Mouse (Mus musculus): ENCODE measurements at regions not wholly inside any gene's neighbourhood (a gene's known extent, or its start where the extent isn't known, plus 50 kb on each side); places are given as distances from the start of the nearest gene placed in this dataset.

GRCm38 (mm10) chr13:115852689-115853356 is 456.7 kb downstream of the Isl1 start:
- Histone ChIP-seq H3K27ac (replicated peaks; ENCODE audit: insufficient read depth, low read depth, low read length) (no peak overlapping the region), H3K36me3 (ENCODE audit: control insufficient read depth, insufficient read depth, low read length) (no peaks in the 10 kb centered on the region), H3K27me3 (ENCODE audit: control insufficient read depth, insufficient read depth, low read length) (no peaks in the 10 kb centered on the region), H3K4me3 (ENCODE audit: insufficient read depth, low read depth, low read length) (no peak overlapping the region), H3K79me2 (ENCODE audit: control insufficient read depth, insufficient read depth, low read length) (no peaks in the 10 kb centered on the region), H3K9ac (ENCODE audit: low read depth, low read length) (no peak overlapping the region), H3K4me1 (ENCODE audit: control insufficient read depth, insufficient read depth, low read length) (no peaks in the 10 kb centered on the region)
- TF ChIP-seq CTCF (IDR thresholded peaks at IDR 0.05; ENCODE audit: low read depth, low read length) (no peak), POLR2A (IDR thresholded peaks at IDR 0.05; ENCODE audit: extremely low read depth, insufficient read depth, low read length) (no peak)
- no peak for DNase-seq (ENCODE audit: extremely low read depth, low read depth, low spot score)
- 46% methylated on average over 3 of the region's 3 CpGs for WGBS

GRCm38 (mm10) chr13:115843121-115843520 is 466.4 kb downstream of the Isl1 start:
- no peak overlapping the region for H3K4me3 ChIP-seq (ENCODE audit: insufficient read depth, low read depth, low read length)
- H3K4me1 ChIP-seq (ENCODE audit: control insufficient read depth, insufficient read depth, low read length): no peaks in the 10 kb centered on the region
- H3K36me3 ChIP-seq (ENCODE audit: control insufficient read depth, insufficient read depth, low read length): no peaks in the 10 kb centered on the region
- 72% methylated on average over 10 of the region's 10 CpGs for WGBS
- H3K79me2 ChIP-seq (ENCODE audit: control insufficient read depth, insufficient read depth, low read length): no peaks in the 10 kb centered on the region
- no peaks in the 10 kb centered on the region for H3K27me3 ChIP-seq (ENCODE audit: control insufficient read depth, insufficient read depth, low read length)
- no peak overlapping the region for H3K27ac ChIP-seq (replicated peaks; ENCODE audit: insufficient read depth, low read depth, low read length)
- DNase-seq (ENCODE audit: extremely low read depth, low read depth, low spot score): no peak
- TF ChIP-seq CTCF (IDR thresholded peaks at IDR 0.05; ENCODE audit: low read depth, low read length) (no peak), POLR2A (IDR thresholded peaks at IDR 0.05; ENCODE audit: extremely low read depth, insufficient read depth, low read length) (no peak)
- H3K9ac ChIP-seq (ENCODE audit: low read depth, low read length): no peak overlapping the region

DNA sequence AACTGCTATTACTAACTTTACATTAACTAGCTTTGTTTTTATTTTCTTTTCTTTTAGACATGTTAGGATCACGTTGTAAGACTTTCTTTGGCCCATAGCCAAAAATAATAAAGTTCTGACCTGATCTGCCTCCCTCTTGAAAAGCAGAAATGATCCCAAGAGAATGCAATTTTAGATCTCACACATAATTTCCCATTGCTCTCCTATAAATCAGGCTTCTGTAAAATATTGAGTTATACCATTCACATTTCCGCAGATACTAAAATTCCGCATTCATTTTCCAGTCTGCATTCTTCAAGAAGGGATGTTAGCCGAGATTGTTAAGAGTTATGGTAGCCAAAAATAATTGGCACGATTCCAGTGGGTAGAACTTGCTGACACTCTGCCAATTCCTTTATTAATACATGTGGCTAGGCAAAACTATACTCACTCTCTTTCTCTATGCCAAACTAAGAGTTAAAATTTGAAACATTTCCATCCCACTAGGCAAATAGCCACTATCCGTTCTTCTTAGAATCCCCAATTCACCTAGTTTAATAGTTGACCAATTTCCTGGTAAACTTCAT is 473.2 kb downstream of the Isl1 start:
- Histone ChIP-seq H3K79me2 (ENCODE audit: control insufficient read depth, insufficient read depth, low read length) (no peaks in the 10 kb centered on the region), H3K27ac (replicated peaks; ENCODE audit: insufficient read depth, low read depth, low read length) (no peak overlapping the region), H3K9ac (ENCODE audit: low read depth, low read length) (no peak overlapping the region), H3K27me3 (ENCODE audit: control insufficient read depth, insufficient read depth, low read length) (no peaks in the 10 kb centered on the region), H3K4me3 (ENCODE audit: insufficient read depth, low read depth, low read length) (no peak overlapping the region), H3K36me3 (ENCODE audit: control insufficient read depth, insufficient read depth, low read length) (no peaks in the 10 kb centered on the region), H3K4me1 (ENCODE audit: control insufficient read depth, insufficient read depth, low read length) (no peaks in the 10 kb centered on the region; the same call in 1 of the 2 replicates)
- no peak for DNase-seq (ENCODE audit: extremely low read depth, low read depth, low spot score)
- no peak for TF ChIP-seq CTCF (IDR thresholded peaks at IDR 0.05; ENCODE audit: low read depth, low read length)
- TF ChIP-seq POLR2A (IDR thresholded peaks at IDR 0.05; ENCODE audit: extremely low read depth, insufficient read depth, low read length): no peak
- WGBS: 47% methylated on average over 6 of the region's 6 CpGs

DNA sequence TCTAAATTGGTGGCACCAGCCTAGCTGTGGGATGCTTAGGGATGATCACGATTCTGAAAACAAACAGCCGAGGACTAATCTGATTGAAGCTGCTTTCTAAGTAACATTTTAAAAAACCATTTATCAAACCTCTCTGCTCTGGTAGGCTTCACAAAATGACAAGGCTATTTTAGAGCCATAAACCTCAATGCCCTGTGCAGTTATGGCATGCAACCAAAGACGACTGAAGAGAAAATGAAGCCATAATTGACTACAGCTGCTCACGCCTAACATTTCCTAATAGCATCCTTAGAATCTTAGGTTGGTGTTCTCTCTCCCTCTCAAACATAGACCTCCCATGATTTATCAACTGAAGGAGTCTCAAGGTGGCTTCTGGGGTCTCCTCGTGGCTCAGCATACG is 484.3 kb downstream of the Isl1 start:
- Histone ChIP-seq H3K79me2 (ENCODE audit: control insufficient read depth, insufficient read depth, low read length) (no peaks in the 10 kb centered on the region), H3K4me1 (ENCODE audit: control insufficient read depth, insufficient read depth, low read length) (no peaks in the 10 kb centered on the region), H3K9ac (ENCODE audit: low read depth, low read length) (no peak overlapping the region), H3K27me3 (ENCODE audit: control insufficient read depth, insufficient read depth, low read length) (no peaks in the 10 kb centered on the region), H3K27ac (replicated peaks; ENCODE audit: insufficient read depth, low read depth, low read length) (no peak overlapping the region), H3K4me3 (ENCODE audit: insufficient read depth, low read depth, low read length) (no peak overlapping the region), H3K36me3 (ENCODE audit: control insufficient read depth, insufficient read depth, low read length) (no peaks in the 10 kb centered on the region)
- 70% methylated on average over 6 of the region's 6 CpGs for WGBS
- TF ChIP-seq CTCF (IDR thresholded peaks at IDR 0.05; ENCODE audit: low read depth, low read length): no peak
- TF ChIP-seq POLR2A (IDR thresholded peaks at IDR 0.05; ENCODE audit: extremely low read depth, insufficient read depth, low read length): no peak
- DNase-seq (ENCODE audit: extremely low read depth, low read depth, low spot score): no peak

DNA sequence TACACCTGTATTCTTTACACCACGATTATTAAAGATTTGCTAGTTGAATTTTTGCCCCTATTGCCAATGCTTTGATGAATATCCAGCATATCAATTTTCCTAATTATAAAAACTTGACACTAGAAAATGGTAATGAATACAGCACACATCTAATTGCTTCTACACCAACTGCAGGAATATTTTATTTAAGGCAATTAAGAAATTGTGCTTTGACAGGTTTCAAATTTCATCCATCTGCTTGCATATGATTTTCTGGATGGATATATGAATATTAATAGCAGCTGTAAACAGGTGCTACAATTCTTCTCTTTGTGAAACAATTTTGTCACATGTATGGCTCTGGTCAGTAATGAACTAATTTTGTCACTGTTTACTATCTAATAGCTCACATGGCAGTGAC is 487.0 kb downstream of the Isl1 start:
- Histone ChIP-seq H3K27me3 (ENCODE audit: control insufficient read depth, insufficient read depth, low read length) (no peaks in the 10 kb centered on the region), H3K4me3 (ENCODE audit: insufficient read depth, low read depth, low read length) (no peak overlapping the region), H3K27ac (replicated peaks; ENCODE audit: insufficient read depth, low read depth, low read length) (no peak overlapping the region), H3K9ac (ENCODE audit: low read depth, low read length) (no peak overlapping the region), H3K4me1 (ENCODE audit: control insufficient read depth, insufficient read depth, low read length) (no peaks in the 10 kb centered on the region), H3K36me3 (ENCODE audit: control insufficient read depth, insufficient read depth, low read length) (no peaks in the 10 kb centered on the region), H3K79me2 (ENCODE audit: control insufficient read depth, insufficient read depth, low read length) (no peaks in the 10 kb centered on the region)
- no peak for DNase-seq (ENCODE audit: extremely low read depth, low read depth, low spot score)
- no peak for TF ChIP-seq POLR2A (IDR thresholded peaks at IDR 0.05; ENCODE audit: extremely low read depth, insufficient read depth, low read length)
- no peak for TF ChIP-seq CTCF (IDR thresholded peaks at IDR 0.05; ENCODE audit: low read depth, low read length)
- 30% methylated on average over 1 of the region's 1 CpGs for WGBS

DNA sequence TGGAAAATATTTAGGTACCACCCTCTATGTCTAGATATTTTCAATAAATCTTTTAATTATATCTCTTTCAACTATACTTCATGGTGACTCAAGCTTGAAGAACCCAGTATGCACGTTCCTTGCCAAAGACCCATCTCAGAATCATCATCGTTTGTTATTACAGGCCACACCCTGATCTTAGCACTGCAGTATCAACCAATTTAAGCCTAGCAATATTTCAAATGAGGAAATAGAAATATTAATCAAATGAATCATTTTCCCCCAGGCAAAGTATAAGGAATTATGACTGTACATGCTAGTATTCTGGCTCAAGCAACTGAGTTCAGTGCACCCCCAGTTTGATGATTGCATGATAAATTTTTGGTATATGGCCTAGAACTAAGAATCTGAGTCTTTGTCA is 495.3 kb downstream of the Isl1 start:
- H3K27me3 ChIP-seq (ENCODE audit: control insufficient read depth, insufficient read depth, low read length): no peaks in the 10 kb centered on the region
- WGBS: 73% methylated on average over 2 of the region's 2 CpGs
- no peak for TF ChIP-seq POLR2A (IDR thresholded peaks at IDR 0.05; ENCODE audit: extremely low read depth, insufficient read depth, low read length)
- no peak for DNase-seq (ENCODE audit: extremely low read depth, low read depth, low spot score)
- no peaks in the 10 kb centered on the region for H3K79me2 ChIP-seq (ENCODE audit: control insufficient read depth, insufficient read depth, low read length)
- no peaks in the 10 kb centered on the region for H3K4me1 ChIP-seq (ENCODE audit: control insufficient read depth, insufficient read depth, low read length)
- no peak overlapping the region for H3K4me3 ChIP-seq (ENCODE audit: insufficient read depth, low read depth, low read length)
- H3K36me3 ChIP-seq (ENCODE audit: control insufficient read depth, insufficient read depth, low read length): no peaks in the 10 kb centered on the region
- H3K9ac ChIP-seq (ENCODE audit: low read depth, low read length): no peak overlapping the region
- H3K27ac ChIP-seq (replicated peaks; ENCODE audit: insufficient read depth, low read depth, low read length): no peak overlapping the region

Measured in liver, adult 2 months (tissue).